Mouse (Mus musculus) ovary, postnatal 36 days (tissue): ENCODE measurements around the gene Mdm1.
"Not testable (repeated sequence)": the region's sequence is repeated elsewhere in the genome, so short reads cannot be mapped to it uniquely, and the experiment has no call there.

Experiments used
- DNase-seq: peaks from one replicate; pipeline ENCODE4 v3.0.0; 2022; ENCODE audit warnings: low spot score, mixed read lengths

The Mdm1 gene

DNA sequence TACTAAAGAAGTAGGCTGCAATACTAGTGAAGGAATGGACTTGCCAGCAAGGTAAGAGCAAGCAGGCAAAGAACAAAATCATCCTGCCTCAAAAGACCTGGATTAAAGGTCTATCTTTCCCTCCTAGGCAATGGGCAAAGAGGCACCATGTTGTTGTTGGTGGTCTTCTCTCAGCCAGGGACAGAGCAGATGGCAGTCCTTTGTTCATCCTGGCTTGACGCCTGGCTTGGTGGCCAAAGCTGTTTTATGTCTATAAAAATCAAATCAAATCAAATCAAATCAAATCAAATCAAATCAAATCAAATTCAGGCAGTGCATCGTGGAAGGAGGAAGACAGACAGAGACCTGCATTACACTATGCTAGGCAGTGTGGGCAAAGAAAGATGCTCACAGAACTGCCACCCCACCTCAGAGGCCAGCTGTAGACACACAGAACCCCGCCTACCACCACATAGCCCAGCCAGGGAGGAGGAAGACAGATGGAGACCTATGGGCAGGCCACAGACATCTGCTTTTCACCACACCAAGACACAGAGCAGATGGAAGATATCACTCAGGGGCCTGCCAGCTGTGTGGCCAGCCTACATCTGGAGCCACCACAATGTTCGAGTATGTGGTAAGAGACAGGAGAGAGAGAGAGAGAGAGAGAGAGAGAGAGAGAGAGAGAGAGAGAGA is 74.2 kb downstream of the Mdm1 start:
- not testable (repeated sequence) for DNase-seq
